Mouse (Mus musculus) neural tube, embryonic 11.5 days (tissue): ENCODE data around the gene Gprc5a. TPM values are rescaled to one million over a fixed set of nuclear protein-coding genes. Genes with fewer than 3 reads are reported as not detected.

ENCODE experiments used
- ATAC-seq: fragments of 200-750 bp; cut with Nextera tagmentation; 2 replicates; pipeline ENCODE4 v1.8.0; 2017; ENCODE audit warnings: moderate number of reproducible peaks, mild to moderate bottlenecking, moderate TSS enrichment, moderate library complexity; ENCODE audit not compliant: insufficient read depth, low FRiP score, low TSS enrichment
- DNase-seq: peaks from one replicate; pipeline ENCODE4 v3.0.0-alpha.2; 2015; ENCODE audit warnings: low spot score
- H3K27ac ChIP-seq: fragments of 300-500 bp; sonication (generic); 2 replicates; pipeline ENCODE4 v1.5.1; 2014; ENCODE audit warnings: low read depth, mild to moderate bottlenecking, low read length
- H3K27me3 ChIP-seq: fragments of 300-500 bp; sonication (generic); 2 replicates; pipeline ENCODE4 v1.6.1; 2014; ENCODE audit warnings: mild to moderate bottlenecking, low read length, mixed read lengths; ENCODE audit not compliant: control insufficient read depth, insufficient read depth
- H3K36me3 ChIP-seq: fragments of 300-500 bp; sonication (generic); 2 replicates; pipeline ENCODE4 v1.6.1; 2014; ENCODE audit warnings: mild to moderate bottlenecking, low read length, moderate library complexity, mixed read lengths; ENCODE audit not compliant: control insufficient read depth, insufficient read depth
- H3K4me1 ChIP-seq: fragments of 300-500 bp; sonication (generic); 2 replicates; pipeline ENCODE4 v1.6.1; 2014; ENCODE audit warnings: low read length, mixed read lengths; ENCODE audit not compliant: control insufficient read depth, insufficient read depth
- H3K4me2 ChIP-seq: fragments of 300-500 bp; sonication (generic); 2 replicates; pipeline ENCODE4 v1.6.1; 2014; ENCODE audit warnings: low read depth, mild to moderate bottlenecking, moderate library complexity
- H3K4me3 ChIP-seq: fragments of 300-500 bp; sonication (generic); 2 replicates; pipeline ENCODE4 v1.5.1; 2014; ENCODE audit warnings: low read depth, low read length
- H3K9ac ChIP-seq: fragments of 300-500 bp; sonication (generic); 2 replicates; pipeline ENCODE4 v1.6.1; 2014; ENCODE audit warnings: mild to moderate bottlenecking, low read length
- H3K9me3 ChIP-seq: fragments of 300-500 bp; sonication (generic); 2 replicates; pipeline ENCODE4 v1.6.1; 2016; ENCODE audit warnings: low read length; ENCODE audit not compliant: control insufficient read depth
- WGBS: fragments of 180-500 bp; shearing (Covaris S2); extraction: QIAGEN DNeasy Blood & Tissue Kit; methylation state at CpG from one replicate; pipeline ENCODE4 v1.1.7; 2014; 5-methylcytosine and 5-hydroxymethylcytosine counted together
- polyA plus RNA-seq: library from polyadenylated mRNA; unstranded; fragments of >200 nt; fragmentation: Nextera tagmentation; extraction: Ambion mirVana; gene quantifications from 2 replicates; pipeline ENCODE4 v1.2.1, GENCODE M21; 2014

The Gprc5a gene
- polyA plus RNA-seq, 1 experiment from 2014 or later, result 5.8 TPM

DNA sequence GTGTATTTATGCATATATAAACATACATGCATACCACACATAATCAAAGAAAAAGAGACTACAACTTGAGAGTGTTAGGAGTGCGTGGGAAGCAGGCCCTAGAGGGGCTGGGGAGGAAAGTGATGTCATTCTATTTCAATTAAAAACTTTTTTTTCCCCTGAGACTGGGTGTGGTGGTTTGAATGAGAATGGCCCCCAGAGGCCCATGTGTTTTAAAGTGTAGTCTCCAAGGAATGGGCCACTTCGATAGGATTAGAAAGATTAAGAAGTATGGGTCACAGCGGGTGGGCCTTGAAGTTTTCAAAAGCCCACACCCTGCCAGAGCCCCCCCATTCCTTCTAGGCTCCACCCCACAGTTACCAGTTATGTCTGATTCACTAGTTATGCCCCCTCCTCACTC, 26.8 kb upstream of the Gprc5a start:
- Histone ChIP-seq H3K9ac (no peak overlapping the region), H3K4me2 (no peak overlapping the region), H3K27ac (no peak overlapping the region), H3K27me3 (0 out of 2 replicates have a peak, but pooled peaks cover 2% of the 10 kb centered on the region), H3K4me1 (no peaks in the 10 kb centered on the region), H3K4me3 (no peak overlapping the region), H3K36me3 (no peaks in the 10 kb centered on the region), H3K9me3 (no peaks in the 10 kb centered on the region)
- ATAC-seq (no peak), DNase-seq (no peak)
- WGBS, result 66% methylated on average over 3 of the region's 3 CpGs

DNA sequence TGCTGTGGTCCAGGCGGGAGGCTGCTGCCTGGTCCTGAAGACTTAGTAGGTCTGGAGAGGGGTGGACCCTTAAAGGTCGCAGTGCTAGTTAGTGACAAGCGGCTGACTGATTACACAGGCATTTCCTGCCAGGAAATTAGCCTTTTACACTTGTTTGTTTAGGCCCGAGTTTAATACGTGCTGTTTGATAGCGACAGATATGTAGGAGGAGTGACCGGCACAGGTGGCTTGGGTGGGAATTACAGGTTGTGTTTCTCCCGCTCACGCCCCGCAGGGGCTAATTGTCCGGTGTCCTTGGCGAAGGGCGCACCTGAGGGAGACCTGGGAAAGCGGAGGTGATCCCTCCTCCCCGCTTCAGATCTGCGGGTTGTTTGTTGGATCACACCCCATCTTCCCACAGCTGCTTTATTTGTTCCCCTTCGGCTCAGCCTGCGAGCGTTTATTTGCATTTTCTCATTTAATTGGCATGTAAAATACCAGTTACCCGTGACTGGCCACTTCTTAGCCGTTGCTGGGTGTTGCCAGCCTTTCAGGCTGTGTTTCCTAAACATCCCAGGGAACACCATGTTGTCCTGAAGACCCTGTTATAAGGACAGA, 25.1 kb upstream of the Gprc5a start:
- WGBS, result 5% methylated on average over 21 of the region's 21 CpGs
- no peak overlapping the region for H3K27ac ChIP-seq
- H3K27me3 ChIP-seq, result 0 out of 2 replicates have a peak, but pooled peaks cover 2% of the 10 kb centered on the region
- no peaks in the 10 kb centered on the region for H3K4me1 ChIP-seq
- no peak overlapping the region for H3K9ac ChIP-seq
- no peak overlapping the region for H3K4me2 ChIP-seq
- no peak overlapping the region for H3K4me3 ChIP-seq
- ATAC-seq, result no peak
- no peaks in the 10 kb centered on the region for H3K9me3 ChIP-seq
- DNase-seq, result no peak
- no peaks in the 10 kb centered on the region for H3K36me3 ChIP-seq

DNA sequence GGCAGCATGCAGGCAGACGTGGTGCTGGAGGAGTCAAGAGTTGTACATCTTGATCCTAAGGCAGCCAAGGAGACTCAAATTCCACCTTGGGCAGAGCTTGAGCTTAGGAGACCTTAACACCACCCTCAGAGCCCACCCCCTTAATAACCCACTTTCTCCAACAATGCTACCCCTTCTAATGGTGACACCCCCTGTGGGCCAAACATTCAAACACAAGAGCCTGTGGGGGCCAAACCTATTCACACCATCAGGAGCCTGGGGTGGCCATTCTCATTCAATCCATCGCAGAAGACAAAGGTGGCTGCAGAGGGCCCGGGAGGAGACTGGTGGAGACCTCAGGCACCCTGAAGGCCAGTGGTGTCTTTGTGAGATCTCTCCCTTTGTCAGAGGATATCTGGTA, 23.5 kb upstream of the Gprc5a start:
- 42% methylated on average over 3 of the region's 3 CpGs for WGBS

DNA sequence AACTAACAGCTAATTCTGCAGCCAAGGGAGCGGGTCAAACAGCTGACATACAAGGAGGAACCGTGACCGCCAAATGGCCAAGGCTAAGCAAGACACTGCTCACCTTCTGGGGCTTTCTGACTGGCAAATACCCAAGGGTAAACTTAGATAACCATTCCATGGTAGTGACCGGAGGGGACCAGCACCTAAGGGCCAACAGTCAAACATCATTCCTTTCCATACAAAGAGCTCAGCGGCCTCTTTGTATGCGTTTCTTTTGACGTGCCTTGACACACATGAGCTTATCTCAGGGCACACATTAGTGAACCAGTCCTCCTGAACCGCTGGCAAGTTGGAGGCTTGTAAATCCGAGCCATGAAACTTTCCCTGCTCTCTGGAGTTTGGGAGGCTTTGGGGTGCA, 18.2 kb upstream of the Gprc5a start:
- 77% methylated on average over 9 of the region's 9 CpGs for WGBS

More for the DNA sequence above, 23.5 kb upstream of the Gprc5a start:
- H3K4me2 ChIP-seq, result no peak overlapping the region
- no peak overlapping the region for H3K9ac ChIP-seq
- no peaks in the 10 kb centered on the region for H3K36me3 ChIP-seq
- no peak overlapping the region for H3K4me3 ChIP-seq
- H3K27ac ChIP-seq, result no peak overlapping the region
- H3K4me1 ChIP-seq, result no peaks in the 10 kb centered on the region
- ATAC-seq (no peak), DNase-seq (no peak)
- H3K9me3 ChIP-seq, result no peaks in the 10 kb centered on the region
- H3K27me3 ChIP-seq, result 0 out of 2 replicates have a peak, but pooled peaks cover 2% of the 10 kb centered on the region

DNA sequence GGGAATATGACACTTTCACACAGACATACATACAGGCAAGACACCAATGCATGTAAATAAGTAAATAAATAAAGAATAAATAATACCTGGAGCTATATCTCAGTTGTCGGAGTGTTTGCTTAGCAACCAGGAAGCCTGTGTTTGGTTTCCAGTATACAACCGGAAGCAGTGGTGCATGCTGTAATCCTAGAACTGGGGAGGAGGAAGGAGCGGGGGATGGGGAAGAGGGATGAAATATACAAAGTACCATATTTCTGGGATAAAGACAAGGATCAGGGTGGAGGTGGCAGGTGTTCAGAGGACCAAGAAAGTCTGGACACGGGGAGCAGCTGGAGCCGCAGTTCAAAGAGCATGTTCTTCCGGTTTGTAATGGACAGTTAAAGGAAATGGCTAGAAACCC, 16.9 kb upstream of the Gprc5a start:
- Histone ChIP-seq H3K4me2 (no peak overlapping the region), H3K4me3 (no peak overlapping the region), H3K9me3 (no peaks in the 10 kb centered on the region), H3K4me1 (no peaks in the 10 kb centered on the region), H3K27ac (no peak overlapping the region), H3K9ac (no peak overlapping the region), H3K36me3 (no peaks in the 10 kb centered on the region), H3K27me3 (no peaks in the 10 kb centered on the region)
- no peak for ATAC-seq
- 81% methylated on average over 6 of the region's 6 CpGs for WGBS
- DNase-seq, result no peak

More for the DNA sequence above, 18.2 kb upstream of the Gprc5a start:
- H3K27me3 ChIP-seq, result no peaks in the 10 kb centered on the region
- H3K36me3 ChIP-seq, result no peaks in the 10 kb centered on the region
- no peak overlapping the region for H3K4me2 ChIP-seq
- H3K27ac ChIP-seq, result no peak overlapping the region
- DNase-seq, result no peak
- no peak for ATAC-seq
- H3K4me1 ChIP-seq, result no peaks in the 10 kb centered on the region
- H3K9me3 ChIP-seq, result no peaks in the 10 kb centered on the region
- no peak overlapping the region for H3K9ac ChIP-seq
- H3K4me3 ChIP-seq, result no peak overlapping the region

DNA sequence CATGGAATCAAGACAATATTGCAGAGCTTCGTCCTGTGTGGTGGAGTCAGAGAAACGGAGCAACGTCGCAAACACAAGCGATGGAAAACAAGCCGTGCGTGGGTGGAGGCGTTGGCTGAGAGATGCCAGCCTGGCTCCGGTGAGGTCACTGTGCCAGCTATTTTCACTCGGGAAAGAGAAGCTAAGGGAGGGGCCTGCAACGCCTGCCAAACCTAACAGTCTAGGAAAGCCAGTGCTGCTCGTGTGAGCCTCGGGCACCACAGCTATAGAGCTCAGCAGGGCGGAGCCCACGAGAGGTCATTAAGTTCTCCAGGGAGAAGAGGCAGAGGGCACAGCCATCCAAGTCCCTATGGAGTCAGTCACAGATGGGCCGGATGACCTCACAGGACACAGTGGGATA, 16.5 kb upstream of the Gprc5a start:
- Histone ChIP-seq H3K9ac (no peak overlapping the region), H3K36me3 (no peaks in the 10 kb centered on the region), H3K4me2 (no peak overlapping the region), H3K4me1 (no peaks in the 10 kb centered on the region), H3K4me3 (no peak overlapping the region), H3K9me3 (no peaks in the 10 kb centered on the region), H3K27me3 (no peaks in the 10 kb centered on the region), H3K27ac (no peak overlapping the region)
- 76% methylated on average over 16 of the region's 16 CpGs for WGBS
- ATAC-seq (no peak), DNase-seq (no peak)

DNA sequence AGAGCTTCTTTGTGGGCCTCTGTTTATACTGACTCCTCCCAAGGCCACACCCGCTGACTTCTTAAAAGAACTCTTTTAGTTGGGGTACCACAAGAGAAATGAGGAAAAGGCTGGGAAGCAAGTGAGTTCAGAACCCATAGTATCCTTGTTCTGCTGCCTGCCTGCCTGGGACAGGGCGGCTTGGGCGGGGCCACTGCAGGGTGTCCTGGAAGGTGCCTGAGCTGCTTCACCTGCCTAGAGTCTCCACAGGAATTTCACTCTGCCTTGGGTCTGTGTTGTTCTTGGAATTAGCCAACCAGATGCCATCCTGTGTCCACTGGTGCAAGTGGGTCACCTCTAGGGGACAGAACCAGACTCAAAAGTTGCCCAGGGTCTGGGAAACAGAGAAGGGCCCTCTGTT, 11.7 kb upstream of the Gprc5a start:
- Histone ChIP-seq H3K9me3 (no peaks in the 10 kb centered on the region), H3K36me3 (no peaks in the 10 kb centered on the region), H3K9ac (no peak overlapping the region), H3K4me3 (no peak overlapping the region), H3K27ac (no peak overlapping the region), H3K4me2 (no peak overlapping the region), H3K4me1 (no peaks in the 10 kb centered on the region), H3K27me3 (no peaks in the 10 kb centered on the region)
- DNase-seq (no peak), ATAC-seq (no peak)
- 70% methylated on average over 3 of the region's 3 CpGs for WGBS

DNA sequence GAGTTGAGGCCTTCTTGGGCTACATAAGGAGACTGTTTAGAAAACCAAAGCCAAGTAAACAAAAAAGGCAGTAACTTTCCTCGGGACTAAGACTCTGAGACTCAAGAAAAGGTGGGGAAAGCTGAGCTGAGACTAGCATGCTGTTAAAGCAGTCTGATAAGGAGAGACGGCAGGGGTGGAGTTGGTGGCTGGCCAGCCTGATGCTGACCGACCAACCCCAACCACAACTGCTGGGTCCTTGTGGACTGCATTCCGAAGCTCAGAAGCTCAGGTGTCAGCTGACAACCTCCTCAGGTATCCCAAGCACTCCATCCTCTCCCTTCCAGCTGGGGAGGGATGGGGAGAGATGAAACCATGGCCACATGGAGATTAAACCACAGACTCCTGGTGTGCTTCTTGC, 9.6 kb upstream of the Gprc5a start:
- ATAC-seq (no peak), DNase-seq (no peak)
- H3K9ac ChIP-seq, result no peak overlapping the region
- no peak overlapping the region for H3K4me3 ChIP-seq
- no peaks in the 10 kb centered on the region for H3K36me3 ChIP-seq
- H3K4me1 ChIP-seq, result no peaks in the 10 kb centered on the region
- no peak overlapping the region for H3K4me2 ChIP-seq
- H3K27me3 ChIP-seq, result no peaks in the 10 kb centered on the region
- no peak overlapping the region for H3K27ac ChIP-seq
- H3K9me3 ChIP-seq, result no peaks in the 10 kb centered on the region
- WGBS, result 67% methylated on average over 4 of the region's 4 CpGs

DNA sequence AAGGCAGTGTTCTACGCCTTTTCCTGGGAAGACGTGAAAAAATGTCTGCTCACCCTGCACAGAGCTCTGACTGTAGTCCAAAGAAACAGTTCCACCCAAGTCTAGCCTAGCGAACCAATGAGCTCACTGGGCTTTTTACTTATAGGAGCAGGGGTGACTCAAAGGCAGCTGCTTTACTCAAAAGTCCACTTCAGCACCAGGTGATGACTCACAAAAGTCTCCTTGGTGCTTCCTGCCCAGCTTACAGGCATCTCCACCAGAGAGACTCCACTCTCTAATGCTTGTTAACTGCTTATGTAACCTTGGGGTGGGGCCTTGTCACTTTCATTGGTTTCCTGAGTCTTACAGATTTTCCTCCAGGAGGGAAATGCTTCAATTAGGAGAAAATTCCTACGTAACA, 4.7 kb upstream of the Gprc5a start:
- Histone ChIP-seq H3K4me3 (no peak overlapping the region), H3K27me3 (no peaks in the 10 kb centered on the region), H3K4me2 (no peak overlapping the region), H3K27ac (no peak overlapping the region), H3K9me3 (no peaks in the 10 kb centered on the region), H3K9ac (no peak overlapping the region), H3K4me1 (no peaks in the 10 kb centered on the region), H3K36me3 (no peaks in the 10 kb centered on the region)
- DNase-seq (no peak), ATAC-seq (no peak)
- 91% methylated on average over 4 of the region's 4 CpGs for WGBS
